Mouse (Mus musculus) embryonic fibroblast, embryonic 13.5 days (primary cell): ENCODE measurements around the gene Slc16a5.

ENCODE experiments used
- CTCF ChIP-seq: IDR thresholded peaks from 2 replicates; pipeline ENCODE4 v1.5.1; 2011; ENCODE audit warnings: mild to moderate bottlenecking, control low read depth, low read length, moderate library complexity, borderline replicate concordance; ENCODE audit not compliant: insufficient read depth
- POLR2A ChIP-seq: IDR thresholded peaks from 2 replicates; pipeline ENCODE4 v1.6.1; 2011; ENCODE audit warnings: low read depth, mild to moderate bottlenecking, control low read depth, low read length, moderate library complexity

DNA sequence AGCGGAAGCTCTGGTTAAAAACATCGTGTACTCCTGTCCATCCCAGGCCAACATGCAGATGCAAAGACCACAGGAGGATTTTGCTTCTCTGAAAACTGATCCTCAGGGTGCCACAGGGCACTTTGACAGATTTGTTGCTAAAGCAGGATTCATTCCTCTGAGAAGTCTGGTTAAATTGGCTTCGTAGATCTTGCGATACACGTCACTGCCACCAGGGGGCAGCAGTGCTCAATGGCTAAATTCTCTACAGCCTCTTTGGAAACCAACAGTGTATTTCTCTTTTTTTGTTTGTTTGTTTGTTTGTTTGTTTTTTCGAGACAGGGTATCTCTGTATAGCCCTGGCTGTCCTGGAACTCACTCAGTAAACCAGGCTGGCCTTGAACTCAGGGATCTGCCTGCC is 21.5 kb downstream of the Slc16a5 start:
- peak; percentile 69; the same call in 1 of the 2 replicates for TF ChIP-seq CTCF
- TF ChIP-seq POLR2A, result no peak
